Mouse (Mus musculus) stomach, embryonic 16.5 days (tissue): Measurements from ENCODE around the gene Lrrc15. TPM values are rescaled to one million over a fixed set of nuclear protein-coding genes. Genes with fewer than 3 reads are reported as not detected.

Experiments
- ATAC-seq: fragments of 200-750 bp; cut with Nextera tagmentation; 2 replicates; pipeline ENCODE4 v1.8.0; 2017; ENCODE audit warnings: moderate number of reproducible peaks, moderate TSS enrichment; ENCODE audit not compliant: insufficient read depth, low FRiP score
- H3K27ac ChIP-seq: fragments of 300-500 bp; sonication (generic); 2 replicates; pipeline ENCODE4 v1.5.1; 2014; ENCODE audit warnings: low read length
- H3K27me3 ChIP-seq: fragments of 300-500 bp; sonication (generic); 2 replicates; pipeline ENCODE4 v1.6.1; 2014; ENCODE audit warnings: low read length, control low read depth, mixed read lengths; ENCODE audit not compliant: control insufficient read depth, insufficient read depth
- H3K36me3 ChIP-seq: fragments of 300-500 bp; sonication (generic); 2 replicates; pipeline ENCODE4 v1.6.1; 2014; ENCODE audit warnings: low read length; ENCODE audit not compliant: control insufficient read depth, insufficient read depth
- H3K4me1 ChIP-seq: fragments of 300-500 bp; sonication (generic); 2 replicates; pipeline ENCODE4 v1.6.1; 2014; ENCODE audit warnings: low read length, control low read depth, mixed read lengths; ENCODE audit not compliant: control insufficient read depth, insufficient read depth
- H3K4me2 ChIP-seq: fragments of 300-500 bp; sonication (generic); 2 replicates; pipeline ENCODE4 v1.6.1; 2014; ENCODE audit warnings: low read depth, low read length, mixed read lengths
- H3K4me3 ChIP-seq: fragments of 300-500 bp; sonication (generic); replicated peaks from 2 replicates; pipeline ENCODE4 v1.5.1; 2014; ENCODE audit warnings: mild to moderate bottlenecking, low read length
- H3K9ac ChIP-seq: fragments of 300-500 bp; sonication (generic); 2 replicates; pipeline ENCODE4 v1.6.1; 2014; ENCODE audit warnings: low read length
- H3K9me3 ChIP-seq: fragments of 300-500 bp; sonication (generic); replicated peaks from 2 replicates; pipeline ENCODE4 v1.6.1; 2016; ENCODE audit warnings: low read length, control low read depth; ENCODE audit not compliant: control insufficient read depth
- WGBS: fragments of 180-500 bp; shearing (Covaris S2); extraction: QIAGEN DNeasy Blood & Tissue Kit; methylation state at CpG from one replicate; pipeline ENCODE4 v1.1.7; 2014; 5-methylcytosine and 5-hydroxymethylcytosine counted together
- polyA plus RNA-seq: library from polyadenylated mRNA; unstranded; fragments of >200 nt; fragmentation: Nextera tagmentation; extraction: Ambion mirVana; gene quantifications from 2 replicates; pipeline ENCODE4 v1.2.1, GENCODE M21; 2015

The Lrrc15 gene
- polyA plus RNA-seq, 1 experiment from 2014 or later = 0.28 TPM

DNA sequence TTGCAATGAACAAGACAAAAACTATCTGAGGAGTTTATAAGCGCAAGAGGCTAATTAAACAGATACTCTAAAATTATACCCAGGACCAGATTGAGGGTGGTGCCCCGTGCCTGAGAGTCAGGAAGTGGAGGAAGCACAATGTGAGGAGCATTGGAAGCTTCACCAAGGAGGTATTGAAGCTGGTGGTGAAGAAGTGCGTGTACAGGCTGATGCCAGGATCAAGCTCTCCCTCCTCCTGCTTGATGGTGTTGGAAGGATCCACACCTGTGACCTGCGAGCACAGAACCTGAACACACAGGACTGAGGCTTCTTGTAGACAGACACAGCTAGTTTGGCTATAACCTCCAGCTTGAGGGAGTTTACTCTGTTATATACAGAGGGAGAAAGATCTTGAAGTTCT is 23.0 kb upstream of the Lrrc15 start:
- Histone ChIP-seq H3K9me3 (no peaks in the 10 kb centered on the region), H3K27ac (no peak overlapping the region), H3K27me3 (peaks cover 22% of the 10 kb centered on the region), H3K9ac (no peak overlapping the region), H3K4me2 (no peak overlapping the region), H3K4me3 (no peak overlapping the region), H3K36me3 (no peaks in the 10 kb centered on the region), H3K4me1 (peaks cover 13% of the 10 kb centered on the region)
- no peak for ATAC-seq
- WGBS = 88% methylated on average over 4 of the region's 4 CpGs

DNA sequence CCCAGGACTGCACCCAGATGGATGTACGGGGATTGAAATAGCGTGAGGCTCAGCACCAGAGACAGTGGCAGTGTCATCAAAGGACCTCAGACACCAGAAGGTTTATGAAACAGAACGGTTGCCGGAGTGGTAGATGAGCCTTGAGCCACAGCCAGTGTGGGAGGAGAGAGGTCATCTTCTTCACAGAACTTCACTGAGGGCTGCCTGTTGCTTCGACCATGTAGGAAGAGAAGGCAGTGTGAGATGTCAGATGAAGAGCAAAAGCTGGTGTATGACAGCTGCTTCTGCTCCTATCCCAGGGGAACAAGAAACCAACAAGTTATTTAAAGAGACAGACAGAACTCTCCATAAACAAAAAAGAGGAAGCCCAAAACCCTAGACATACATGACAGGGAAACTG is 21.2 kb upstream of the Lrrc15 start:
- no peaks in the 10 kb centered on the region for H3K36me3 ChIP-seq
- 48% methylated on average over 5 of the region's 5 CpGs for WGBS
- H3K27me3 ChIP-seq = peaks cover 20% of the 10 kb centered on the region
- H3K4me1 ChIP-seq = peaks cover 8% of the 10 kb centered on the region
- no peak overlapping the region for H3K9ac ChIP-seq
- H3K4me3 ChIP-seq = no peak overlapping the region
- no peak overlapping the region for H3K27ac ChIP-seq
- no peaks in the 10 kb centered on the region for H3K9me3 ChIP-seq
- H3K4me2 ChIP-seq = no peak overlapping the region
- ATAC-seq = no peak

DNA sequence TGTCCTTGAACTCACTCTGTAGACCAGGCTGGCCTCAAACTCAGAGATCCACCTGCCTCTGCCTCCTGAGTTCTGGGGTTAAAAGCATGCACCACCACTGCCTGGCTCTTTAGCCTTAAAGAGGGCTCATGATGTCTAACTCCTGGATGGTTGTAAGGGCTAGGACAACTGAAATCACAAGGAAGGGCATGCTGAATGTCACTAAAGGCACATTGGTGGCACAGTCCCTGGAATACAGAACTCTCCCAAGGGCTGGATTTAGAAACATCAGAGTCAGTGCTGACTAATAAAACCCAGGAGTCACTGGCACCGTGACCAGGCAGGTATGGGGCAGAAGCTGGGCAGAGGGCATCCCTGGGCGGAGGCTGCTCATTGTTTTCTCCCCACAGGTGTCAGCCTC is 20.4 kb upstream of the Lrrc15 start:
- Histone ChIP-seq H3K4me3 (no peak overlapping the region), H3K36me3 (no peaks in the 10 kb centered on the region), H3K9ac (no peak overlapping the region), H3K9me3 (no peaks in the 10 kb centered on the region), H3K27me3 (peaks cover 13% of the 10 kb centered on the region), H3K4me1 (peaks cover 4% of the 10 kb centered on the region; the same call in 1 of the 2 replicates), H3K27ac (no peak overlapping the region), H3K4me2 (no peak overlapping the region)
- no peak for ATAC-seq
- WGBS = 72% methylated on average over 2 of the region's 2 CpGs

DNA sequence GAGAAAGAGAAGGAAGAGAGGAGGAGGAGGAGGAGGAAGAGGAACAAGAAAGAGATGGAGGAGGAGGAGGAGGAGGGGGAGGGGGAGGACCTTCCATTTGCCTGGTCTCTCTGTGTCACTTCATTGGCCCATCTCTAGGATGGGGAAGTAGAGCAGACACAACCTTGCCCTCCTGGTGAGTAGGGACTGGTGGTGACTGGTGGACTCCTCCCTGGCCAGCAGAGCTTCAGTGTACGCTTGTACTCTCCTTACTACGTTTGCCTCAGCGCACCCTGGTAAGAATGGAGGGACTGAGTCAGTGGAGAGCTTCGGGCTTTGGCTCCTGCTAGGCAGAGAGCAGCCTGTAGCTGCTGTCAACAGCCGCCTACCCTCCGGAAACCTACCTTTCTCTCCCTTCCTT is 19.6 kb upstream of the Lrrc15 start:
- Histone ChIP-seq H3K4me2 (no peak overlapping the region), H3K9ac (no peak overlapping the region), H3K27ac (no peak overlapping the region), H3K9me3 (no peaks in the 10 kb centered on the region), H3K4me1 (no peaks in the 10 kb centered on the region), H3K27me3 (peaks cover 7% of the 10 kb centered on the region), H3K36me3 (no peaks in the 10 kb centered on the region), H3K4me3 (no peak overlapping the region)
- 87% methylated on average over 6 of the region's 6 CpGs for WGBS
- no peak for ATAC-seq

DNA sequence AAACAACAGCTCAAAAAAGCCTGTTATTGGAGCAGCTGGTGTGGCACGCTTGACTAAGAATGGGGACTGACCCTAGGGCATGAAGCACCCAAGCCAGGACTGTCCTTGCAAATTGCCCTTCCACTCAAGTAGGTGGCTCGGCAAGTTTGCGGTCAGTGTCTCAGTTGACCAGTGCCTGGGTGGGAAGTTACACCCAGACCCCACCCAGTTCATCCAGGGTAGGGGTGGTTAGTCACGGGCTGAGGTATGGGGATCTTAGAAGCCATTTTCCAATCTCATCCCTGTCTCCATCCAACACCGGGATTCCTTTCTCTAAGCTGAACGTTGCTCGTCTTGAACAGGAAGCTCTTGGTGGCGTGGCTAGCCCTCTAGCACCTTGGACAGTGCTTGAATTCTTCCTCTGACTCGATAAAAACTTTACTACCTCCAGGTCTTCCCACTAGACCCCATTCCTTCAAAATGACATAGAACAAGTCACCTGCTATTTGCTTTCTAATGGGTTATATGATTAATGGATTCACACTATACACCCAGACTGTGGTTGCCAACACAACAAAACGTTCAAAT is 16.7 kb upstream of the Lrrc15 start:
- no peak overlapping the region for H3K4me2 ChIP-seq
- no peak overlapping the region for H3K4me3 ChIP-seq
- H3K27me3 ChIP-seq = no peaks in the 10 kb centered on the region
- H3K4me1 ChIP-seq = no peaks in the 10 kb centered on the region
- H3K9ac ChIP-seq = no peak overlapping the region
- no peak overlapping the region for H3K27ac ChIP-seq
- no peak for ATAC-seq
- H3K36me3 ChIP-seq = no peaks in the 10 kb centered on the region
- H3K9me3 ChIP-seq = no peaks in the 10 kb centered on the region
- WGBS = 63% methylated on average over 10 of the region's 10 CpGs

DNA sequence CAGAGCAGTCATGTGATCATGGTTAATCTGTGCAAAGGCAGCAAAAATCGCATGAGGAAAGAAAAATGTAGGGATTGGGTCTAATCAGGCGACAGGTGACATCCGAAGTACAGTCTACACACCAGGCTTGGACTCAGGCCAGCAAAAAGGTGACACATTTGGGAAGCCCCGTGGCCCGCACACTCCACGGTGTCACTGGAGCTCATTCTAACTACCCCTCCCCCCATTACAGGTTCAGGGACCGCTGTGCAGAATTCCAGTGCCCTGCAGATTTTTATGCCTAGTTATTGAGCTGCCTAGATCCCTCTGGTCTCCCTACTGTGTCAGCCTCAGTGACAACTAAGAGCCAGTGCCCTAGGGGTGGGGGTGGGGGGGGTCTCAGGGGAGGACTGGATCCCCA is 14.4 kb upstream of the Lrrc15 start:
- ATAC-seq = no peak
- no peaks in the 10 kb centered on the region for H3K27me3 ChIP-seq
- H3K4me2 ChIP-seq = no peak overlapping the region
- no peaks in the 10 kb centered on the region for H3K4me1 ChIP-seq
- WGBS = 84% methylated on average over 7 of the region's 7 CpGs
- no peak overlapping the region for H3K4me3 ChIP-seq
- H3K9me3 ChIP-seq = no peaks in the 10 kb centered on the region
- H3K27ac ChIP-seq = no peak overlapping the region
- no peaks in the 10 kb centered on the region for H3K36me3 ChIP-seq
- no peak overlapping the region for H3K9ac ChIP-seq

DNA sequence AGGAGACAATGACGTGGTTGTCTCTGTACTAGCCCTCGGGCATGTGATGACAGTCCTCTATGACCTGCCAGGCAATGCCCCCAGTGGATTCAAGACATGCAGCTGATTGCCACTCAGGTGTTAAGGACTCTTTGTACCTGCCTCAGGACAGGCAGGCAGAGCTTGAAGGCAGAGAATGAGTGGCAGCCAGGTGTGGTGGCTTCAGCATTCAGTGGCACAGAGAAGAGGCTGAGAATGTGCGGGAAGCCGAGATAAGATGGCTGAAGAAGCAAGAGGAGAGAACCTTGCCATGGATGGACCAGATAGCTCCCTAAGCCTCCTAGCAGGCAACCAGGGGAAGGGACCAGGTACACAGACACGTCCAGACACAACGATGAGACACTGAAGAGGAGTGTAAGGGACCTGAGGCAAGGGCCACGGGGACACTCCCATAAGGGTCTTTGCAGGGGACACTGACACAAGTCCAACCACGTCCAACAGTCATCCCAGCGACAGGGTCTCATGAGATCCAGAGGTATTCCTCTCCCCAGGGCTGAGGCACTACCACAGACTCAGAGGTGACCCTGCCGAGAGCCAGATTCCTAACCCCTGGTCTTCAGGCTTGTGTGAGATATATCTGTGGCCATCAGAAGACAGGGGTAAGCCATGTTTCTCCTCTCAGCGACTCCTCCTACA is 13.7 kb upstream of the Lrrc15 start:
- Histone ChIP-seq H3K4me2 (no peak overlapping the region), H3K4me1 (no peaks in the 10 kb centered on the region), H3K36me3 (no peaks in the 10 kb centered on the region), H3K4me3 (no peak overlapping the region), H3K27ac (no peak overlapping the region), H3K9ac (no peak overlapping the region), H3K9me3 (no peaks in the 10 kb centered on the region), H3K27me3 (no peaks in the 10 kb centered on the region)
- WGBS = 82% methylated on average over 11 of the region's 11 CpGs
- ATAC-seq = no peak

DNA sequence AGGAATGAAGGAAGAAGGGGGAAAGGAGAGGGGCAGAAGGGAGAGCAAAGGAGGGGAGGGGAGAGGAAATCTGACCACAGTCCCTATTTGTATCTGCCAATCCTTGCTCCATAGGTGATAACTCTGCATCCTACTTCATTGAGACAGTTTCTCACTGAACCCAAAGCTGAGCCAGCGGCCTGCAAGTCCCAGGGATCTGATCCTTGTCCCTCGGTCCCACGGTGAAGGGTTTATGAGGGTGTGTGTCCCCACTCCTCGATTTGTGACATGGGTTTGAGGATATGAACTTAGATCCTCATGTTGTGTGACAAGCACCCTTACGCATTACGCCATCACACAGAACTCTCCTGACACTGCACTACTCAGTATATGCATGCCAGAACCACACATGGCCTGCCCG is 12.1 kb upstream of the Lrrc15 start:
- Histone ChIP-seq H3K27ac (no peak overlapping the region), H3K4me2 (no peak overlapping the region), H3K9ac (no peak overlapping the region), H3K27me3 (no peaks in the 10 kb centered on the region), H3K4me1 (no peaks in the 10 kb centered on the region), H3K9me3 (no peaks in the 10 kb centered on the region), H3K4me3 (no peak overlapping the region), H3K36me3 (no peaks in the 10 kb centered on the region)
- WGBS = 86% methylated on average over 7 of the region's 7 CpGs
- ATAC-seq = no peak

DNA sequence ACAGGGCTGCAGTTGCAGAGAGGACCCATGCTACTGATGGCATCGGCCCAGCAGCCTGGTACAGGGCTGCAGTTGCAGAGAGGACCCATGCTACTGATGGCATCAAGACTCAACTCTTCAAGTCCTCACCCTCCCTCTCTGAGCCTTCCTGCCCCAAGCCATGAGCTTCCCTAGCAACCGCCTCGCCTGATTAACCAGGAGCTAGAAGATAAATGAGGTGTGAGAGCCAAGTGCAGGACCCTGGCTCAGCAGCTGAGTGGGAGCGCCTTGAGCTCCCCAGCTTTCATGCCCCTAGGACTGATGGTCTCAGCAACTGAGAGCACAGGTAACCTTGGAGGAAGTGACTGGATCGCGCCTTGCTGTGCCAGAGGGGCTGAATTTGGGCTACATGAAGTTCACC is 7.4 kb upstream of the Lrrc15 start:
- Histone ChIP-seq H3K4me3 (no peak overlapping the region), H3K27ac (no peak overlapping the region), H3K27me3 (no peaks in the 10 kb centered on the region), H3K36me3 (no peaks in the 10 kb centered on the region), H3K4me1 (no peaks in the 10 kb centered on the region), H3K9ac (no peak overlapping the region), H3K4me2 (no peak overlapping the region), H3K9me3 (no peaks in the 10 kb centered on the region)
- 65% methylated on average over 6 of the region's 6 CpGs for whole genome bisulfite sequencing
- ATAC-seq = no peak
